7 mouse cellular contexts compared by ENCODE assay signal in genomic region chr6:114614076-114614475, GRCm38 (mm10). TPM values are rescaled to one million over a fixed set of nuclear protein-coding genes. Genes with fewer than 3 reads are reported as not detected.
A peak's percentile ranks its signal among the peaks of the same experiment; 100 is the strongest.
DNase-seq lines count a peak whose midpoint lies in the region; TF ChIP-seq lines count a peak whose summit lies in the region.
"Not testable (repeated sequence)": the region's sequence is repeated elsewhere in the genome, so short reads cannot be mapped to it uniquely, and the experiment has no call there.

No protein-coding gene starts in this region.

- WGBS in heart, adult 2 months: 5% methylated on average over 7 of the region's 17 CpGs
- WGBS in thymus, adult 2 months: 10% methylated on average over 9 of the region's 17 CpGs

- H3K27me3 ChIP-seq in heart, adult 2 months (ENCODE audit: control insufficient read depth, insufficient read depth, low read length); thymus, adult 2 months (ENCODE audit: control insufficient read depth, insufficient read depth, low read length): not testable (repeated sequence)

- not testable (repeated sequence) for H3K36me3 ChIP-seq in heart, adult 2 months (ENCODE audit: control insufficient read depth, insufficient read depth, low read length); thymus, adult 2 months (ENCODE audit: control insufficient read depth, insufficient read depth, low read length)

- DNase-seq in adrenal gland, postnatal 25 days: peak; percentile 71
- DNase-seq in frontal cortex, adult 2 months (ENCODE audit: extremely low spot score in 1 of 2, low spot score in 1 of 2): peak; percentile 34 to 83
- DNase-seq in heart, adult 2 months: peak; percentile 38 to 62
- peak; percentile 16 to 58 for DNase-seq in kidney, postnatal 36 days
- DNase-seq in left cerebral cortex, adult 8-10 months (ENCODE audit: low spot score in 2 of 2): peak; percentile 40 to 68
- DNase-seq in ovary, adult 18-20 months (ENCODE audit: low spot score): peak; percentile 46
- DNase-seq in thymus, adult 2 months: peak; percentile 15

- intact Hi-C loops in heart, adult 2 months (cut with DNase I): not testable (repeated sequence)

- H3K9ac ChIP-seq in heart, adult 2 months (ENCODE audit: low read depth, low read length): not testable (repeated sequence)

- not testable (repeated sequence) for H3K4me3 ChIP-seq in heart, adult 2 months; thymus, adult 2 months (ENCODE audit: control insufficient read depth, insufficient read depth, low read length)

- not testable (repeated sequence) for TF ChIP-seq CTCF in heart, adult 2 months (IDR thresholded peaks at IDR 0.05); thymus, adult 2 months (IDR thresholded peaks at IDR 0.05; ENCODE audit: borderline replicate concordance, control insufficient read depth, extremely low read depth, insufficient read depth, low read length, poor library complexity)

- H3K4me1 ChIP-seq in heart, adult 2 months (ENCODE audit: control insufficient read depth, insufficient read depth, low read length); thymus, adult 2 months (replicated peaks; ENCODE audit: control insufficient read depth, insufficient read depth, low read length): not testable (repeated sequence)

- not testable (repeated sequence) for H3K27ac ChIP-seq in heart, adult 2 months; thymus, adult 2 months (ENCODE audit: control insufficient read depth, insufficient read depth, low read length)

- H3K79me2 ChIP-seq in heart, adult 2 months (replicated peaks; ENCODE audit: control insufficient read depth, insufficient read depth, low read length): not testable (repeated sequence)

- TF ChIP-seq POLR2A in heart, adult 2 months (IDR thresholded peaks at IDR 0.05; ENCODE audit: insufficient read depth, low read depth, low read length); thymus, adult 2 months (IDR thresholded peaks at IDR 0.05; ENCODE audit: control insufficient read depth, extremely low read depth, insufficient read depth, low read length, poor library complexity): not testable (repeated sequence)

- not testable (repeated sequence) for TF ChIP-seq EP300 in heart, adult 2 months (IDR thresholded peaks at IDR 0.05; ENCODE audit: insufficient read depth, low read depth, low read length)

RNA-seq across cellular contexts. Expression of gene Atg7, which starts 28.8 kb away (rescaled TPM):
- total RNA-seq in adrenal gland, postnatal 25 days (2021): 27.6 and 41.2 TPM in 2 replicates
- polyA plus RNA-seq in frontal cortex, adult 2 months (2012; rRNA removed): 17.9 and 18.4 TPM in 2 replicates
- 10 to 100 TPM in 1 of 2 experiments, 1 to 10 TPM in 1; 9.9 to 10.7 TPM for total RNA-seq in heart, adult 2 months (2021)
- polyA plus RNA-seq in heart, adult 2 months (2012; rRNA removed): 11.1 and 14.6 TPM in 2 replicates
- 10 to 100 TPM; 27.3 to 35.2 (median 27.5) TPM for total RNA-seq in left cerebral cortex, adult 8-10 months (2022)
- 16.9 and 18.2 TPM in 2 replicates for polyA plus RNA-seq in thymus, adult 2 months (2012; rRNA removed)

Comparison
In these comparisons a context has a peak if more than half of its experiments do, and no peak if none do; other contexts are left out.
1. DNase-seq: peak in every context shown above with its lines; median percentile 71 in adrenal gland, postnatal 25 days; 58 in frontal cortex, adult 2 months; 54 in left cerebral cortex, adult 8-10 months; 50 in heart, adult 2 months; 46 in ovary, adult 18-20 months; 37 in kidney, postnatal 36 days; 15 in thymus, adult 2 months.